Mouse (Mus musculus): ENCODE results near the gene Gm5483. TPM values are rescaled to one million over a fixed set of nuclear protein-coding genes. Genes with fewer than 3 reads are reported as not detected.

Gm5483 gene
- polyA plus RNA-seq, 1 experiment from 2014 or later: 1.5 TPM

Other genes starting within 250 kb of the Gm5483 start
- 2.2 TPM in 2 replicates for gene Parp9, start 245.7 kb upstream of the Gm5483 start, polyA plus RNA-seq (2016; fragmentation: Nextera tagmentation; extraction: Ambion mirVana)
- 2.3 and 3.0 TPM in 2 replicates for gene Dtx3l, start 245.1 kb upstream of the Gm5483 start, polyA plus RNA-seq (2016; fragmentation: Nextera tagmentation; extraction: Ambion mirVana)
- gene Kpna1, start 205.5 kb upstream of the Gm5483 start, polyA plus RNA-seq (2016; fragmentation: Nextera tagmentation; extraction: Ambion mirVana): 82.8 and 91.4 TPM in 2 replicates
- 12.5 and 13.2 TPM in 2 replicates for gene Wdr5b, start 143.0 kb upstream of the Gm5483 start, polyA plus RNA-seq (2016; fragmentation: Nextera tagmentation; extraction: Ambion mirVana)
- gene Fam162a, start 112.6 kb upstream of the Gm5483 start, polyA plus RNA-seq (2016; fragmentation: Nextera tagmentation; extraction: Ambion mirVana): 183 and 184 TPM in 2 replicates
- gene Ccdc58, start 112.5 kb upstream of the Gm5483 start, polyA plus RNA-seq (2016; fragmentation: Nextera tagmentation; extraction: Ambion mirVana): 59.9 and 64.9 TPM in 2 replicates
- 0.06 TPM in 1 of 2 replicates, not detected in the other for gene Csta1, start 53.0 kb upstream of the Gm5483 start, polyA plus RNA-seq (2016; fragmentation: Nextera tagmentation; extraction: Ambion mirVana)
- gene Stfa2l1, start 27.4 kb upstream of the Gm5483 start, polyA plus RNA-seq (2016; fragmentation: Nextera tagmentation; extraction: Ambion mirVana): not detected in 2 replicates
- gene Gm5416, start 26.2 kb downstream of the Gm5483 start, polyA plus RNA-seq (2016; fragmentation: Nextera tagmentation; extraction: Ambion mirVana): not detected in 2 replicates
- gene 2010005H15Rik, start 37.3 kb downstream of the Gm5483 start, polyA plus RNA-seq (2016; fragmentation: Nextera tagmentation; extraction: Ambion mirVana): not detected in 2 replicates
- 1.7 and 3.2 TPM in 2 replicates for gene Stfa1, start 92.7 kb downstream of the Gm5483 start, polyA plus RNA-seq (2016; fragmentation: Nextera tagmentation; extraction: Ambion mirVana)
- gene BC117090, start 150.1 kb downstream of the Gm5483 start, polyA plus RNA-seq (2016; fragmentation: Nextera tagmentation; extraction: Ambion mirVana): not detected in 2 replicates
- 2.4 and 3.8 TPM in 2 replicates for gene BC100530, start 183.5 kb downstream of the Gm5483 start, polyA plus RNA-seq (2016; fragmentation: Nextera tagmentation; extraction: Ambion mirVana)
- gene Stfa2, start 224.2 kb downstream of the Gm5483 start, polyA plus RNA-seq (2016; fragmentation: Nextera tagmentation; extraction: Ambion mirVana): 0.76 TPM in 1 of 2 replicates, not detected in the other

Measured in midbrain, embryonic 12.5 days (tissue).